Mouse (Mus musculus) E14TG2a.4 (cell line): Measurements from ENCODE around the gene Tnfsf12.

Source experiments
- H3K27me3 ChIP-seq: 2 replicates; pipeline ENCODE4 v1.6.1; 2014; ENCODE audit warnings: low read length, control low read depth; ENCODE audit not compliant: insufficient read depth
- H3K36me3 ChIP-seq: 2 replicates; pipeline ENCODE4 v1.6.1; 2014; ENCODE audit warnings: low read length, control low read depth; ENCODE audit not compliant: insufficient read depth
- H3K4me1 ChIP-seq: replicated peaks from 2 replicates; pipeline ENCODE4 v1.6.1; 2014; ENCODE audit warnings: low read depth, low read length, control low read depth
- H3K4me3 ChIP-seq: replicated peaks from 2 replicates; pipeline ENCODE4 v1.5.1; 2014; ENCODE audit warnings: mild to moderate bottlenecking, low read length
- H3K9me3 ChIP-seq: 2 replicates; pipeline ENCODE4 v1.6.1; 2014; ENCODE audit warnings: low read length, control low read depth
- CTCF ChIP-seq: conservative IDR thresholded peaks from 2 replicates; pipeline ENCODE4 v1.5.1; 2014; ENCODE audit warnings: low read length
- NANOG ChIP-seq: IDR thresholded peaks from 2 replicates; pipeline ENCODE4 v1.6.1; 2014; ENCODE audit warnings: borderline replicate concordance, low read length, mixed read lengths
- POU5F1 ChIP-seq: IDR thresholded peaks from 2 replicates; pipeline ENCODE4 v1.6.1; 2014; ENCODE audit warnings: low read length, borderline replicate concordance

Tnfsf12 gene

GRCm38 (mm10) chr11:69680136-69680855 lies 15.4 kb downstream of the Tnfsf12 start:
- no peaks in the 10 kb centered on the region for H3K27me3 ChIP-seq
- no peaks in the 10 kb centered on the region for H3K9me3 ChIP-seq
- peak overlapping the region; percentile 95 for H3K4me3 ChIP-seq
- H3K4me1 ChIP-seq = peaks cover 85% of the 10 kb centered on the region
- TF ChIP-seq POU5F1 = no peak
- peaks cover 68% of the 10 kb centered on the region for H3K36me3 ChIP-seq

- TF ChIP-seq NANOG = no peak
- no peak for TF ChIP-seq CTCF
- no peak for TF ChIP-seq POU5F1
- Histone ChIP-seq H3K36me3 (peaks cover 77% of the 10 kb centered on the region), H3K4me3 (peak overlapping the region; percentile 95), H3K4me1 (peaks cover 85% of the 10 kb centered on the region), H3K27me3 (no peaks in the 10 kb centered on the region), H3K9me3 (no peaks in the 10 kb centered on the region)
These were observed 16.5 kb downstream of the Tnfsf12 start for GRCm38 (mm10) chr11:69679144-69679543.

GRCm38 (mm10) chr11:69672211-69672706 lies 23.4 kb downstream of the Tnfsf12 start, which contains the start of gene Eif4a1:
TSS of gene Eif4a1 (minus strand) at chr11:69672423.
- Histone ChIP-seq H3K4me1 (peaks cover 76% of the 10 kb centered on the region), H3K9me3 (no peaks in the 10 kb centered on the region), H3K27me3 (no peaks in the 10 kb centered on the region), H3K4me3 (peak within 1 kb of the TSS; percentile 99), H3K36me3 (peaks cover 91% of the 10 kb centered on the region)
- TF ChIP-seq POU5F1 = no peak
- TF ChIP-seq NANOG = no peak
- no peak for TF ChIP-seq CTCF

GRCm38 (mm10) chr11:69671726-69672124 lies 23.9 kb downstream of the Tnfsf12 start:
- peaks cover 90% of the 10 kb centered on the region for H3K36me3 ChIP-seq
- no peaks in the 10 kb centered on the region for H3K27me3 ChIP-seq
- H3K4me3 ChIP-seq = peak overlapping the region; percentile 99
- TF ChIP-seq POU5F1 (no peak), NANOG (no peak), CTCF (no peak)
- no peaks in the 10 kb centered on the region for H3K9me3 ChIP-seq
- peaks cover 71% of the 10 kb centered on the region for H3K4me1 ChIP-seq

- TF ChIP-seq POU5F1 (no peak), NANOG (no peak), CTCF (no peak)
- Histone ChIP-seq H3K27me3 (no peaks in the 10 kb centered on the region), H3K4me3 (peak overlapping the region; percentile 99), H3K9me3 (no peaks in the 10 kb centered on the region), H3K36me3 (peaks cover 88% of the 10 kb centered on the region), H3K4me1 (peaks cover 69% of the 10 kb centered on the region)
These were observed 24.6 kb downstream of the Tnfsf12 start for GRCm38 (mm10) chr11:69670786-69671725.

- Histone ChIP-seq H3K36me3 (peaks cover 74% of the 10 kb centered on the region), H3K4me1 (peaks cover 67% of the 10 kb centered on the region), H3K9me3 (no peaks in the 10 kb centered on the region), H3K27me3 (no peaks in the 10 kb centered on the region), H3K4me3 (0 out of 2 replicates have a peak overlapping the region, but pooled peaks have one; percentile 20)
- TF ChIP-seq POU5F1 (no peak), CTCF (no peak), NANOG (no peak)
These were observed 29.0 kb downstream of the Tnfsf12 start for GRCm38 (mm10) chr11:69666665-69667005.

GRCm38 (mm10) chr11:69665961-69666664 lies 29.5 kb downstream of the Tnfsf12 start, which contains the start of gene Cd68:
TSS of gene Cd68 (minus strand) at chr11:69666153.
- no peaks in the 10 kb centered on the region for H3K9me3 ChIP-seq
- H3K27me3 ChIP-seq = no peaks in the 10 kb centered on the region
- H3K36me3 ChIP-seq = peaks cover 71% of the 10 kb centered on the region
- H3K4me1 ChIP-seq = peaks cover 72% of the 10 kb centered on the region
- peak within 1 kb of the TSS; percentile 56 for H3K4me3 ChIP-seq
- no peak for TF ChIP-seq POU5F1
- TF ChIP-seq CTCF = no peak
- TF ChIP-seq NANOG = no peak; the same call in 1 of the 2 replicates
